Mouse (Mus musculus) midbrain, embryonic 15.5 days (tissue): ENCODE measurements at regions not wholly inside any gene's neighbourhood (a gene's known extent, or its start where the extent isn't known, plus 50 kb on each side); places are given as distances from the start of the nearest gene placed in this dataset.

ENCODE experiments used
- ATAC-seq: fragments of 200-750 bp; cut with Nextera tagmentation; replicated peaks from 2 replicates; pipeline ENCODE4 v1.8.0; 2017; ENCODE audit warnings: moderate TSS enrichment
- H3K27ac ChIP-seq: fragments of 300-500 bp; sonication (generic); 2 replicates; pipeline ENCODE4 v1.5.1; 2015; ENCODE audit warnings: mild to moderate bottlenecking, inconsistent platforms
- H3K27me3 ChIP-seq: fragments of 300-500 bp; sonication (generic); replicated peaks from 2 replicates; pipeline ENCODE4 v1.6.1; 2015; ENCODE audit warnings: inconsistent platforms
- H3K36me3 ChIP-seq: fragments of 300-500 bp; sonication (generic); replicated peaks from 2 replicates; pipeline ENCODE4 v1.6.1; 2015; ENCODE audit warnings: inconsistent platforms
- H3K4me1 ChIP-seq: fragments of 300-500 bp; sonication (generic); 2 replicates; pipeline ENCODE4 v1.6.1; 2015; ENCODE audit warnings: inconsistent platforms
- H3K4me2 ChIP-seq: fragments of 300-500 bp; sonication (generic); 2 replicates; pipeline ENCODE4 v1.6.1; 2015; ENCODE audit warnings: inconsistent platforms, mild to moderate bottlenecking, moderate library complexity
- H3K4me3 ChIP-seq: fragments of 300-500 bp; sonication (generic); 2 replicates; pipeline ENCODE4 v1.5.1; 2015; ENCODE audit warnings: mild to moderate bottlenecking, inconsistent platforms
- H3K9ac ChIP-seq: fragments of 300-500 bp; sonication (generic); 2 replicates; pipeline ENCODE4 v1.6.1; 2015; ENCODE audit warnings: mild to moderate bottlenecking, inconsistent platforms
- H3K9me3 ChIP-seq: fragments of 300-500 bp; sonication (generic); 2 replicates; pipeline ENCODE4 v1.6.1; 2016; ENCODE audit warnings: inconsistent platforms
- WGBS: fragments of 180-500 bp; shearing (Covaris S2); methylation state at CpG from one replicate; pipeline ENCODE4 v1.1.7; 2015; ENCODE audit warnings: mixed read lengths; 5-methylcytosine and 5-hydroxymethylcytosine counted together

DNA sequence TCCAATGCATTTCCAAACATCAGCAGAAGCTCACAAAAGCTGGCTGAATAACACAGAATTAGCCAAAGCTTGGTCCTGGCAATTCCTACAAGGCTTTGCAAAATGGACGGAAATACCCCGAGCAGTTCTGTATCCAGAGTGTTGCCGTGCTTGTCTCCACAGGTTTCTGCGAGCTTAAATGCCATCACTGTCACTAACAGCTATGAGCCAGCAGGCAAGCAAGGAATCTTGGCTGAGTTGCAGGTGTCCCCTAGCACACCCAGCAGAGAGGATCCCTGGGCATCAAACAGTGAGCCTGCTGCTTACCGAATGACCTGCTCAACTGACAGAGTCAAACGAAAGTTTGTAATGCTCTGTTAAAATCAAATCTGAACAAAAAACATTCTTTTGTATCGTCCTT, 226.0 kb upstream of the Elac2 start:
- no peak for ATAC-seq
- WGBS = 18% methylated on average over 7 of the region's 7 CpGs
- no peak overlapping the region for H3K4me3 ChIP-seq
- H3K4me1 ChIP-seq = peaks cover 10% of the 10 kb centered on the region
- H3K36me3 ChIP-seq = no peaks in the 10 kb centered on the region
- no peaks in the 10 kb centered on the region for H3K9me3 ChIP-seq
- H3K9ac ChIP-seq = no peak overlapping the region
- H3K4me2 ChIP-seq = peak overlapping the region; percentile 12; the same call in 1 of the 2 replicates
- no peak overlapping the region for H3K27ac ChIP-seq
- H3K27me3 ChIP-seq = no peaks in the 10 kb centered on the region

- 71% methylated on average over 5 of the region's 5 CpGs for WGBS
- H3K27ac ChIP-seq = no peak overlapping the region
- no peak for ATAC-seq
Observed at GRCm38 (mm10) chr11:64754076-64754475, 224.8 kb upstream of the Elac2 start.

DNA sequence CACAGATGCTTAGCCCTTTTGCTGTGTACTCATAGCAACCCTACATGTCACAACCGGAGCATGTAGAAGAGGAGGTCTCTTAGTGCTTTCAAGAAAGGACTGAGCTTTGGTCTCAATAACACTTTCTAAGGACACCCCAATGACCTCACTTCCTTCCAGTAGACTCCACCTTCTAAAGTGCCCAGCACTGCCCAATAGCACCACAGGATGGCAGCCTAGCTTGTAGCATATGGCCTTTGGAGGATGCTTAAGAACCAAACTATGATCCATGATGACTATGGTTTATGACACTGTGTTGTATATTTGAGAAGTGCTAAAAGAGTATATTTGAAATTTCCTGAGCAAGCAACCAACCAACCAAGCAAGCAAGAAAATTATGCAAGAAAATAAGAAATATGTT, 223.3 kb upstream of the Elac2 start:
- ATAC-seq = no peak
- H3K36me3 ChIP-seq = no peaks in the 10 kb centered on the region
- H3K4me3 ChIP-seq = no peak overlapping the region
- 96% methylated on average over 1 of the region's 1 CpGs for WGBS
- H3K4me2 ChIP-seq = no peak overlapping the region
- no peak overlapping the region for H3K27ac ChIP-seq
- H3K27me3 ChIP-seq = no peaks in the 10 kb centered on the region
- H3K9ac ChIP-seq = no peak overlapping the region
- H3K4me1 ChIP-seq = peaks cover 10% of the 10 kb centered on the region
- no peaks in the 10 kb centered on the region for H3K9me3 ChIP-seq

More at GRCm38 (mm10) chr11:64754076-64754475, 224.8 kb upstream of the Elac2 start:
- H3K4me2 ChIP-seq = no peak overlapping the region
- no peak overlapping the region for H3K4me3 ChIP-seq
- no peaks in the 10 kb centered on the region for H3K27me3 ChIP-seq
- peaks cover 10% of the 10 kb centered on the region for H3K4me1 ChIP-seq
- H3K9ac ChIP-seq = no peak overlapping the region
- no peaks in the 10 kb centered on the region for H3K9me3 ChIP-seq
- H3K36me3 ChIP-seq = no peaks in the 10 kb centered on the region

DNA sequence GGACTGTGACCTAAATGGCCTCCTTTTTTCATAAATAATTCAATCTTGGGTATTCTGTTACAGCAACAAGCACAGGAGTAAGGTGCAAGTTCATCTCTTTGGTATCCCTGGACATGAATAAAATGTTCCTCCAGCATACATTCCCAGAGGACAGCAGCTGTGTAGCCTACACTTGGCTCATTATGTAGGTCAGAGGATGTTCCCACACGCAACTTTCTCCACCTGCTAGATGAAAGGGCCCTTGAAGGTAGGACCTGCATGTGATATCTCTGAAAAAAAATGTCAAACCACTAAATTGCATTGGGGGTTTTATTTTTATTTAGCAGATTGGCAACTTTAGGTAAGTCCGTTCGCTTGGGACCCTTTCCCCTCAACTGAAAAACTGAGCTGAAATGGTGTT, 218.2 kb upstream of the Elac2 start:
- WGBS = 96% methylated on average over 3 of the region's 3 CpGs
- Histone ChIP-seq H3K4me1 (no peaks in the 10 kb centered on the region), H3K27ac (no peak overlapping the region), H3K27me3 (no peaks in the 10 kb centered on the region), H3K4me3 (no peak overlapping the region), H3K9ac (no peak overlapping the region), H3K4me2 (no peak overlapping the region), H3K36me3 (no peaks in the 10 kb centered on the region), H3K9me3 (no peaks in the 10 kb centered on the region)
- no peak for ATAC-seq

GRCm38 (mm10) chr11:64762755-64763154, 216.1 kb upstream of the Elac2 start:
- ATAC-seq = no peak
- Histone ChIP-seq H3K27ac (no peak overlapping the region), H3K9me3 (no peaks in the 10 kb centered on the region), H3K4me3 (no peak overlapping the region), H3K36me3 (no peaks in the 10 kb centered on the region), H3K9ac (no peak overlapping the region), H3K4me2 (no peak overlapping the region), H3K27me3 (no peaks in the 10 kb centered on the region), H3K4me1 (no peaks in the 10 kb centered on the region)
- 78% methylated on average over 3 of the region's 3 CpGs for WGBS

GRCm38 (mm10) chr11:64764056-64764455, 214.8 kb upstream of the Elac2 start:
- ATAC-seq = no peak
- Histone ChIP-seq H3K4me2 (no peak overlapping the region), H3K4me1 (no peaks in the 10 kb centered on the region), H3K36me3 (no peaks in the 10 kb centered on the region), H3K9ac (no peak overlapping the region), H3K27me3 (no peaks in the 10 kb centered on the region), H3K27ac (no peak overlapping the region), H3K4me3 (no peak overlapping the region), H3K9me3 (no peaks in the 10 kb centered on the region)
- 51% methylated on average over 6 of the region's 6 CpGs for WGBS

GRCm38 (mm10) chr11:64776691-64777090, 202.1 kb upstream of the Elac2 start:
- WGBS = 85% methylated on average over 5 of the region's 5 CpGs

DNA sequence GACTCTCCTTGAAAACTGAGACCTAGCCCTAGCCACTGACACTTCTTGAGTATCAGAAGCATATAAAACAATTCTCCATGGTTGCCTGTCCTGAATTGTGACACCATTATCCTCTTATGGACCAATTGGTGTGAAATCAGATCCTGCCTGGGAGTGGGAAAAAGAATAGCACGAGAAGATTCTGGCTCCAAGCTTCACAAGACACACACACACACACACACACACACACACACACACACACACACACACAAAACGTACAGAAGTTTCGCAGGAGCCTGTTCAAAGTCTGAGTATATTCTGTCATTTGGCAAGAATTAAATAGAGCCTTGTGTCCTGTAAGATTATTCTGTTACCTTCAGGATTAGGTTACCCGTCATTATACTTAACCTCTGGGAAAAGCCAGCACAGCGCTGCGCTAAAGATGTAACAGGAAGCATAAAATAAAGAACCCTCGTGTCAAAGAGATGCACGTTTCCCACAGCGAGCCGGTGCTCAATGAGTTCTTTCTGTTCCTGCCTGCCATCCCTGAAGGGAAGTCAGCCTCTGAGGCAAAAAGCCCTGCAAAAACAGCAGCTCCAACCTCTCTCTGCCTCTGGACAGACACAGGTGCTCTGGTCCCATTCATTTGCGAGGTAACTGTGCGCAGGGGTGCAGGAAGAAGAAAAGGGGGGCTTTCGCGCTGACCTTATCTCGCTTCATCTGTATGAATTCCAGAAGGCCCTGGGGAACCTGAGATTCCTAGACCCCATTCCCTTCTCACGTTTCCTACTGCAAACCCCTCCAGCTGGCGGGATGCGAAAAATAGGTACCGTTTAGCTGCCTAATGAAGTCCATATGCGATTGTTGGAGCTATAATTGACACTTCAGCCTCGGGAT, 178.4 kb upstream of the Elac2 start:
- Histone ChIP-seq H3K4me3 (peak overlapping the region; percentile 15; the same call in 1 of the 2 replicates), H3K4me2 (peak overlapping the region; percentile 44), H3K27me3 (no peaks in the 10 kb centered on the region), H3K27ac (no peak overlapping the region), H3K36me3 (no peaks in the 10 kb centered on the region), H3K9me3 (no peaks in the 10 kb centered on the region), H3K4me1 (peaks cover 16% of the 10 kb centered on the region), H3K9ac (0 out of 2 replicates have a peak overlapping the region, but pooled peaks have one; percentile 6)
- no peak for ATAC-seq
- 26% methylated on average over 21 of the region's 21 CpGs for WGBS

More at GRCm38 (mm10) chr11:64776691-64777090, 202.1 kb upstream of the Elac2 start:
- H3K27me3 ChIP-seq = no peaks in the 10 kb centered on the region
- H3K4me1 ChIP-seq = no peaks in the 10 kb centered on the region
- no peaks in the 10 kb centered on the region for H3K36me3 ChIP-seq
- no peak overlapping the region for H3K27ac ChIP-seq
- no peaks in the 10 kb centered on the region for H3K9me3 ChIP-seq
- no peak for ATAC-seq
- H3K9ac ChIP-seq = no peak overlapping the region
- no peak overlapping the region for H3K4me2 ChIP-seq
- no peak overlapping the region for H3K4me3 ChIP-seq

DNA sequence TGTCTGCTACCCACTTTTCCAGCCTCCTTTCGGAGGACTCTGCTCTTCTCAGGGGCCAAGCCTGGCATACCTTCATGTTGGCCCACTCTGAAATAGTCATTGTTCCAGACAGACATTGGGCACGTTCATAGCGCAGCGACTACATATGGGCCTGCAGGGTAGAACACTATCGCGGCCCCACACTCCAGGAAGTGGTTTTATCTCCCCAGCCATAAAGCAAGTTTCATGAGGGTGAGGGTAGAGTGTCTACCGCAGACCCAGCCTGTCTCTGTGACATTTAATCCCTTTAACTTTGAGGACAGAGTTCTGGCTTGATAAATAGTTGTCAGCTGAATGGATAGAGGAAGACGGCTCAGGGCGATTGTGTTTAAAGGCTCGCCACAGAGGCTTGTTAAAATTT, 177.5 kb upstream of the Elac2 start:
- Histone ChIP-seq H3K27ac (no peak overlapping the region), H3K9ac (no peak overlapping the region), H3K9me3 (no peaks in the 10 kb centered on the region), H3K4me1 (peaks cover 16% of the 10 kb centered on the region), H3K36me3 (no peaks in the 10 kb centered on the region), H3K27me3 (no peaks in the 10 kb centered on the region), H3K4me2 (peak overlapping the region; percentile 44), H3K4me3 (no peak overlapping the region)
- ATAC-seq = no peak
- 40% methylated on average over 10 of the region's 10 CpGs for WGBS

GRCm38 (mm10) chr11:64805567-64805966, 173.3 kb upstream of the Elac2 start:
- Histone ChIP-seq H3K36me3 (no peaks in the 10 kb centered on the region), H3K27me3 (no peaks in the 10 kb centered on the region), H3K27ac (no peak overlapping the region), H3K4me1 (peaks cover 10% of the 10 kb centered on the region), H3K9ac (no peak overlapping the region), H3K9me3 (no peaks in the 10 kb centered on the region), H3K4me2 (no peak overlapping the region), H3K4me3 (no peak overlapping the region)
- 62% methylated on average over 3 of the region's 3 CpGs for WGBS
- no peak for ATAC-seq

GRCm38 (mm10) chr11:64812408-64812807, 166.4 kb upstream of the Elac2 start:
- Histone ChIP-seq H3K4me1 (no peaks in the 10 kb centered on the region), H3K4me2 (no peak overlapping the region), H3K27me3 (0 out of 2 replicates have a peak, but pooled peaks cover 3% of the 10 kb centered on the region), H3K4me3 (no peak overlapping the region), H3K27ac (no peak overlapping the region), H3K9me3 (no peaks in the 10 kb centered on the region), H3K36me3 (no peaks in the 10 kb centered on the region), H3K9ac (no peak overlapping the region)
- 79% methylated on average over 6 of the region's 6 CpGs for WGBS
- no peak for ATAC-seq

GRCm38 (mm10) chr11:64829429-64829828, 149.4 kb upstream of the Elac2 start:
- 86% methylated on average over 5 of the region's 5 CpGs for WGBS
- no peaks in the 10 kb centered on the region for H3K36me3 ChIP-seq
- H3K9ac ChIP-seq = no peak overlapping the region
- no peak overlapping the region for H3K27ac ChIP-seq
- no peaks in the 10 kb centered on the region for H3K9me3 ChIP-seq
- H3K4me2 ChIP-seq = no peak overlapping the region
- H3K4me1 ChIP-seq = peaks cover 9% of the 10 kb centered on the region
- no peak overlapping the region for H3K4me3 ChIP-seq
- no peaks in the 10 kb centered on the region for H3K27me3 ChIP-seq
- ATAC-seq = no peak

DNA sequence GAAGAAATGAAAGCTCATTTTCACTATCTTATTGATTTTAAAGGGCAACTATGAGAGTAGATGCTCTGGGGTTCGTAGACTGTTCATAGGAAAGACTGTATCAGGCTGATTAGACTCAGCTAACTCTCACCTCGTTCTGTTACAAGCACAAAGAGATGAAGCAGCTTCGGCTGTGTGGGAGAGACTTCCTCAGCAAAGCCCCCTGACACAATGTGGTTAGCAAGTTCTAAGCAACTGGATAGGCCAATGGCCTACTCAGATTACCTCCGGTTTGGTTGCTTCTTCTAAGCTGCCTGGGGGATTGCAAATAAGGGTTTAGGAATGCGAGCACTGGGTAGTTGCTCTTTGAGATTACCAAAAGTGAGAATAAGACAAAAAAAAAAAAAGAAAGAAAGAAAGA, 146.4 kb upstream of the Elac2 start:
- no peak for ATAC-seq
- no peaks in the 10 kb centered on the region for H3K36me3 ChIP-seq
- no peak overlapping the region for H3K4me2 ChIP-seq
- no peaks in the 10 kb centered on the region for H3K27me3 ChIP-seq
- WGBS = 41% methylated on average over 5 of the region's 5 CpGs
- H3K9me3 ChIP-seq = no peaks in the 10 kb centered on the region
- H3K9ac ChIP-seq = no peak overlapping the region
- H3K4me1 ChIP-seq = peaks cover 9% of the 10 kb centered on the region
- no peak overlapping the region for H3K27ac ChIP-seq
- H3K4me3 ChIP-seq = no peak overlapping the region
